Mouse (Mus musculus) spleen, postnatal 4 days (tissue): ENCODE results near the gene Gorasp2.

ENCODE experiments used
- DNase-seq, 2 experiments: peaks; one replicate each; pipeline ENCODE4 v3.0.0; 2022; ENCODE audit warnings: low spot score in 2 of 2

The Gorasp2 gene

DNA sequence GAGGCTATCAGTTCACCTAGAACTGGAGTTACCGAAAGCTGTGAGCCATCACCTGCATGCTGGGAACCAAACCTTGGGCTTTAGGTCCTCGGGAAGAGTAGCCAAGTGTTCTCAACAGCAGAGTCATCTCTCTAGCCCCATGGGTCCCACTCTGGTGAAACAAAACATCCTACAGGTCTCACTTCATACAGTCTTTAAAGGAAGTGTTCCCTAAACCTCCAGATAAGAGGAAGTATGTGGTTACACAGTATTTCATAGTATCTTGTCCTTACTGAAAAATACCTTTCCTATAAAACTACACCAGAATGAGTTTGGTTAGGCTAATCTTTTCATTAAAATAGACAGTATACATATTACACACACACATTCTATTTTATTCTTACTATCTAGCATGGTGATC, 81.2 kb downstream of the Gorasp2 start:
- DNase-seq = no peak

DNA sequence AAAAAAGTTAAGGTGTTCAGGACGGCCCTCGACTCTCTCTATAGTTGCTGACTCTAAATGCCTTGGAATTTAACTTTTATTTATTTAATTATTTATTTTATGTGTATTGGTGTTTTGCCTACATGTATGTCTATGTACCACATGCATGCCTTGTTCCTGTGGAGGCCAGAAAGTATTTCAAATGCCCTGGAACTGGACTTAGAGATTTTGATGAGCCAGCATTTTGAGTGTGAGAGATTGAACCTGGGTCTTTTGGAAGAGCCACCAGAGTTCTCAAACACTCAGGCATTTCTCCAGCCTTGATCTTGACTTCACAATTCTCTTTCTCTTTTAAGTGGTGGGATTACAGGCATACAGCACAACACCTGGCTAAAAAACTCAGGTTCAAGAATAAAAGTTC, 90.3 kb downstream of the Gorasp2 start:
- no peak for DNase-seq

DNA sequence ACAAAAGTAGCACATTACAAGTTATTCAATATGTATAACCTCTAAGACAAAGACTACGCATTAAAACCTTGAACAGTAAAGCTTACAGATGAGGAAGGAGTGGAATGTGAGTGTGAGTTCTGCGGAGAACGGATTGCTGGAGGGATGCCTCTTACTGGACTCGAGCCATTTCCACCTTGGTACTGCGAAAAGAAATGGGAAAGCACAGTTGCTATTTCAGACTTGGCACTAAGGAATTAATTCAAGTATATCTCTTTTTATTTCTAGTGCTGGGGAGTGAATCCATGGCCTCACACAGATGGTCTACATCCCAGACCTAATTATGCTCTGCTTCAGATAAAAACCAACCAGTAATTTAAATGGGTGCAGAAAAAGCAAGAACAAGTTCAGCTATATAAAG, 90.8 kb downstream of the Gorasp2 start:
- no peak for DNase-seq
